Mouse (Mus musculus): Measurements from ENCODE around the gene Gnpnat1. TPM values are rescaled to one million over a fixed set of nuclear protein-coding genes. Genes with fewer than 3 reads are reported as not detected.

Gnpnat1 gene
- polyA plus RNA-seq, 1 experiment: 14.1 TPM

GRCm38 (mm10) chr14:45430066-45430842 lies 25.5 kb upstream of the Gnpnat1 start:
- Histone ChIP-seq H3K27ac (ENCODE audit: insufficient read depth, low read length) (no peak overlapping the region), H3K4me3 (replicated peaks; ENCODE audit: insufficient read depth, low read depth, low read length) (no peak overlapping the region), H3K4me1 (ENCODE audit: control insufficient read depth, insufficient read depth, low read length) (no peaks in the 10 kb centered on the region), H3K27me3 (ENCODE audit: control insufficient read depth, insufficient read depth, low read length) (no peaks in the 10 kb centered on the region; the same call in 1 of the 2 replicates)
- 91% methylated on average over 13 of the region's 13 CpGs for WGBS
- TF ChIP-seq CTCF (IDR thresholded peaks at IDR 0.05; ENCODE audit: borderline replicate concordance, insufficient read depth, low read depth, low read length) (no peak), POLR2A (IDR thresholded peaks at IDR 0.05; ENCODE audit: borderline replicate concordance, insufficient read depth, low read length) (no peak)
- no peak for DNase-seq

GRCm38 (mm10) chr14:45423220-45423619 lies 18.5 kb upstream of the Gnpnat1 start:
- WGBS: 5% methylated on average over 5 of the region's 5 CpGs
- H3K4me3 ChIP-seq (replicated peaks; ENCODE audit: insufficient read depth, low read depth, low read length): no peak overlapping the region
- peak; percentile 48; the same call in 1 of the 2 replicates for TF ChIP-seq CTCF (IDR thresholded peaks at IDR 0.05; ENCODE audit: borderline replicate concordance, insufficient read depth, low read depth, low read length)
- TF ChIP-seq POLR2A (IDR thresholded peaks at IDR 0.05; ENCODE audit: borderline replicate concordance, insufficient read depth, low read length): no peak
- H3K27ac ChIP-seq (ENCODE audit: insufficient read depth, low read length): no peak overlapping the region
- no peaks in the 10 kb centered on the region for H3K4me1 ChIP-seq (ENCODE audit: control insufficient read depth, insufficient read depth, low read length)
- peak; percentile 35 to 42 for DNase-seq
- no peaks in the 10 kb centered on the region for H3K27me3 ChIP-seq (ENCODE audit: control insufficient read depth, insufficient read depth, low read length)

- DNase-seq: peak; percentile 13 to 14
- Histone ChIP-seq H3K4me3 (replicated peaks; ENCODE audit: insufficient read depth, low read depth, low read length) (no peak overlapping the region), H3K4me1 (ENCODE audit: control insufficient read depth, insufficient read depth, low read length) (no peaks in the 10 kb centered on the region), H3K27ac (ENCODE audit: insufficient read depth, low read length) (no peak overlapping the region), H3K27me3 (ENCODE audit: control insufficient read depth, insufficient read depth, low read length) (no peaks in the 10 kb centered on the region)
- no peak for TF ChIP-seq POLR2A (IDR thresholded peaks at IDR 0.05; ENCODE audit: borderline replicate concordance, insufficient read depth, low read length)
- whole genome bisulfite sequencing: 29% methylated on average over 4 of the region's 4 CpGs
Observed at GRCm38 (mm10) chr14:45422371-45422770, 17.7 kb upstream of the Gnpnat1 start.

GRCm38 (mm10) chr14:45419323-45419722 lies 14.6 kb upstream of the Gnpnat1 start:
- TF ChIP-seq CTCF (IDR thresholded peaks at IDR 0.05; ENCODE audit: borderline replicate concordance, insufficient read depth, low read depth, low read length) (no peak), POLR2A (IDR thresholded peaks at IDR 0.05; ENCODE audit: borderline replicate concordance, insufficient read depth, low read length) (no peak)
- H3K4me3 ChIP-seq (replicated peaks; ENCODE audit: insufficient read depth, low read depth, low read length): no peak overlapping the region
- 62% methylated on average over 4 of the region's 4 CpGs for WGBS
- H3K27ac ChIP-seq (ENCODE audit: insufficient read depth, low read length): no peak overlapping the region
- no peaks in the 10 kb centered on the region for H3K27me3 ChIP-seq (ENCODE audit: control insufficient read depth, insufficient read depth, low read length)
- H3K4me1 ChIP-seq (ENCODE audit: control insufficient read depth, insufficient read depth, low read length): no peaks in the 10 kb centered on the region
- no peak for DNase-seq

- no peak for DNase-seq
- no peaks in the 10 kb centered on the region for H3K4me1 ChIP-seq (ENCODE audit: control insufficient read depth, insufficient read depth, low read length)
- 85% methylated on average over 3 of the region's 3 CpGs for WGBS
- H3K4me3 ChIP-seq (replicated peaks; ENCODE audit: insufficient read depth, low read depth, low read length): no peak overlapping the region
- H3K27ac ChIP-seq (ENCODE audit: insufficient read depth, low read length): no peak overlapping the region
- no peaks in the 10 kb centered on the region for H3K27me3 ChIP-seq (ENCODE audit: control insufficient read depth, insufficient read depth, low read length)
- TF ChIP-seq CTCF (IDR thresholded peaks at IDR 0.05; ENCODE audit: borderline replicate concordance, insufficient read depth, low read depth, low read length) (no peak), POLR2A (IDR thresholded peaks at IDR 0.05; ENCODE audit: borderline replicate concordance, insufficient read depth, low read length) (no peak)
Observed at GRCm38 (mm10) chr14:45418553-45418952, 13.8 kb upstream of the Gnpnat1 start.

- no peak for DNase-seq
- Histone ChIP-seq H3K27me3 (ENCODE audit: control insufficient read depth, insufficient read depth, low read length) (no peaks in the 10 kb centered on the region), H3K27ac (ENCODE audit: insufficient read depth, low read length) (no peak overlapping the region), H3K4me1 (ENCODE audit: control insufficient read depth, insufficient read depth, low read length) (no peaks in the 10 kb centered on the region), H3K4me3 (replicated peaks; ENCODE audit: insufficient read depth, low read depth, low read length) (no peak overlapping the region)
- TF ChIP-seq CTCF (IDR thresholded peaks at IDR 0.05; ENCODE audit: borderline replicate concordance, insufficient read depth, low read depth, low read length): no peak
- TF ChIP-seq POLR2A (IDR thresholded peaks at IDR 0.05; ENCODE audit: borderline replicate concordance, insufficient read depth, low read length): no peak
- whole genome bisulfite sequencing: 92% methylated on average over 4 of the region's 4 CpGs
Observed at GRCm38 (mm10) chr14:45416265-45416664, 11.6 kb upstream of the Gnpnat1 start.

GRCm38 (mm10) chr14:45403651-45404050 lies 1.1 kb downstream of the Gnpnat1 start:
- Histone ChIP-seq H3K27ac (ENCODE audit: insufficient read depth, low read length) (no peak overlapping the region), H3K27me3 (ENCODE audit: control insufficient read depth, insufficient read depth, low read length) (no peaks in the 10 kb centered on the region), H3K4me1 (ENCODE audit: control insufficient read depth, insufficient read depth, low read length) (no peaks in the 10 kb centered on the region), H3K4me3 (replicated peaks; ENCODE audit: insufficient read depth, low read depth, low read length) (no peak overlapping the region)
- TF ChIP-seq CTCF (IDR thresholded peaks at IDR 0.05; ENCODE audit: borderline replicate concordance, insufficient read depth, low read depth, low read length) (no peak), POLR2A (IDR thresholded peaks at IDR 0.05; ENCODE audit: borderline replicate concordance, insufficient read depth, low read length) (no peak)
- DNase-seq: no peak
- 60% methylated on average over 7 of the region's 7 CpGs for WGBS

GRCm38 (mm10) chr14:45399836-45400235 lies 4.9 kb downstream of the Gnpnat1 start:
- 78% methylated on average over 3 of the region's 3 CpGs for WGBS
- Histone ChIP-seq H3K4me3 (replicated peaks; ENCODE audit: insufficient read depth, low read depth, low read length) (no peak overlapping the region), H3K27ac (ENCODE audit: insufficient read depth, low read length) (no peak overlapping the region), H3K27me3 (ENCODE audit: control insufficient read depth, insufficient read depth, low read length) (no peaks in the 10 kb centered on the region), H3K4me1 (ENCODE audit: control insufficient read depth, insufficient read depth, low read length) (no peaks in the 10 kb centered on the region)
- TF ChIP-seq CTCF (IDR thresholded peaks at IDR 0.05; ENCODE audit: borderline replicate concordance, insufficient read depth, low read depth, low read length): no peak; the same call in 1 of the 2 replicates
- no peak for TF ChIP-seq POLR2A (IDR thresholded peaks at IDR 0.05; ENCODE audit: borderline replicate concordance, insufficient read depth, low read length)
- no peak for DNase-seq
